Mouse (Mus musculus): ENCODE measurements around the gene Tln2. TPM values are rescaled to one million over a fixed set of nuclear protein-coding genes. Genes with fewer than 3 reads are reported as not detected.

Gene Tln2
- polyA plus RNA-seq, 1 experiment from 2014 or later, result 28.6 TPM

- ATAC-seq (ENCODE audit: insufficient number of reproducible peaks, low FRiP score, low TSS enrichment, low read depth), result no peak
- Histone ChIP-seq H3K9ac (no peak overlapping the region), H3K27ac (no peak overlapping the region), H3K4me2 (no peak overlapping the region), H3K27me3 (no peaks in the 10 kb centered on the region), H3K4me1 (peaks cover 17% of the 10 kb centered on the region), H3K9me3 (no peaks in the 10 kb centered on the region), H3K36me3 (no peaks in the 10 kb centered on the region), H3K4me3 (no peak overlapping the region)
- 95% methylated on average over 1 of the region's 1 CpGs for WGBS
Observed at GRCm38 (mm10) chr9:67437511-67437910, 122.0 kb downstream of the Tln2 start.

GRCm38 (mm10) chr9:67435333-67436154 lies 124.0 kb downstream of the Tln2 start:
- Histone ChIP-seq H3K9me3 (no peaks in the 10 kb centered on the region), H3K9ac (no peak overlapping the region), H3K4me1 (peaks cover 17% of the 10 kb centered on the region), H3K27me3 (no peaks in the 10 kb centered on the region), H3K4me3 (no peak overlapping the region), H3K4me2 (no peak overlapping the region), H3K27ac (no peak overlapping the region), H3K36me3 (no peaks in the 10 kb centered on the region)
- ATAC-seq (ENCODE audit: insufficient number of reproducible peaks, low FRiP score, low TSS enrichment, low read depth), result no peak
- whole genome bisulfite sequencing, result 41% methylated on average over 10 of the region's 10 CpGs

- no peak for ATAC-seq (ENCODE audit: insufficient number of reproducible peaks, low FRiP score, low TSS enrichment, low read depth)
- Histone ChIP-seq H3K9ac (no peak overlapping the region), H3K4me2 (no peak overlapping the region), H3K9me3 (no peaks in the 10 kb centered on the region), H3K4me3 (no peak overlapping the region), H3K27me3 (no peaks in the 10 kb centered on the region), H3K27ac (no peak overlapping the region), H3K4me1 (0 out of 2 replicates have a peak, but pooled peaks cover 3% of the 10 kb centered on the region), H3K36me3 (no peaks in the 10 kb centered on the region)
- WGBS, result 43% methylated on average over 12 of the region's 12 CpGs
Observed at GRCm38 (mm10) chr9:67429199-67429892, 130.2 kb downstream of the Tln2 start.

GRCm38 (mm10) chr9:67428306-67429047 lies 131.0 kb downstream of the Tln2 start:
- no peaks in the 10 kb centered on the region for H3K9me3 ChIP-seq
- H3K4me3 ChIP-seq, result no peak overlapping the region
- 86% methylated on average over 15 of the region's 15 CpGs for WGBS
- no peaks in the 10 kb centered on the region for H3K27me3 ChIP-seq
- H3K9ac ChIP-seq, result no peak overlapping the region
- peak; percentile 30; the same call in 1 of the 2 replicates for ATAC-seq (ENCODE audit: insufficient number of reproducible peaks, low FRiP score, low TSS enrichment, low read depth)
- H3K36me3 ChIP-seq, result no peaks in the 10 kb centered on the region
- H3K4me1 ChIP-seq, result 0 out of 2 replicates have a peak, but pooled peaks cover 6% of the 10 kb centered on the region
- H3K4me2 ChIP-seq, result no peak overlapping the region
- H3K27ac ChIP-seq, result no peak overlapping the region

- H3K27ac ChIP-seq, result no peak overlapping the region
- no peak overlapping the region for H3K4me3 ChIP-seq
- H3K4me2 ChIP-seq, result no peak overlapping the region
- H3K9ac ChIP-seq, result no peak overlapping the region
- no peaks in the 10 kb centered on the region for H3K27me3 ChIP-seq
- no peak for ATAC-seq (ENCODE audit: insufficient number of reproducible peaks, low FRiP score, low TSS enrichment, low read depth)
- H3K36me3 ChIP-seq, result no peaks in the 10 kb centered on the region
- H3K4me1 ChIP-seq, result 0 out of 2 replicates have a peak, but pooled peaks cover 6% of the 10 kb centered on the region
- WGBS, result 63% methylated on average over 3 of the region's 3 CpGs
- H3K9me3 ChIP-seq, result no peaks in the 10 kb centered on the region
Observed at GRCm38 (mm10) chr9:67426304-67426703, 133.2 kb downstream of the Tln2 start.

- no peak overlapping the region for H3K4me2 ChIP-seq
- 63% methylated on average over 7 of the region's 7 CpGs for WGBS
- 0 out of 2 replicates have a peak, but pooled peaks cover 4% of the 10 kb centered on the region for H3K4me1 ChIP-seq
- H3K4me3 ChIP-seq, result no peak overlapping the region
- H3K27me3 ChIP-seq, result no peaks in the 10 kb centered on the region
- H3K36me3 ChIP-seq, result no peaks in the 10 kb centered on the region
- no peak overlapping the region for H3K9ac ChIP-seq
- H3K27ac ChIP-seq, result no peak overlapping the region
- no peaks in the 10 kb centered on the region for H3K9me3 ChIP-seq
- no peak for ATAC-seq (ENCODE audit: insufficient number of reproducible peaks, low FRiP score, low TSS enrichment, low read depth)
Observed at GRCm38 (mm10) chr9:67424110-67424509, 135.4 kb downstream of the Tln2 start.

- peaks cover 3% of the 10 kb centered on the region; the same call in 1 of the 2 replicates for H3K4me1 ChIP-seq
- H3K27me3 ChIP-seq, result no peaks in the 10 kb centered on the region
- no peaks in the 10 kb centered on the region for H3K36me3 ChIP-seq
- no peak overlapping the region for H3K9ac ChIP-seq
- H3K4me3 ChIP-seq, result no peak overlapping the region
- ATAC-seq (ENCODE audit: insufficient number of reproducible peaks, low FRiP score, low TSS enrichment, low read depth), result no peak
- 53% methylated on average over 6 of the region's 6 CpGs for WGBS
- H3K27ac ChIP-seq, result no peak overlapping the region
- H3K4me2 ChIP-seq, result no peak overlapping the region
- H3K9me3 ChIP-seq, result no peaks in the 10 kb centered on the region
Observed at GRCm38 (mm10) chr9:67418092-67418491, 141.4 kb downstream of the Tln2 start.

- Histone ChIP-seq H3K4me1 (no peaks in the 10 kb centered on the region), H3K9ac (no peak overlapping the region), H3K4me2 (no peak overlapping the region), H3K9me3 (no peaks in the 10 kb centered on the region), H3K36me3 (no peaks in the 10 kb centered on the region), H3K27ac (no peak overlapping the region), H3K27me3 (no peaks in the 10 kb centered on the region), H3K4me3 (no peak overlapping the region)
- WGBS, result 86% methylated on average over 2 of the region's 2 CpGs
- ATAC-seq (ENCODE audit: insufficient number of reproducible peaks, low FRiP score, low TSS enrichment, low read depth), result no peak
Observed at GRCm38 (mm10) chr9:67410667-67411066, 148.8 kb downstream of the Tln2 start.

GRCm38 (mm10) chr9:67404736-67405135 lies 154.8 kb downstream of the Tln2 start:
- H3K9me3 ChIP-seq, result no peaks in the 10 kb centered on the region
- no peak overlapping the region for H3K27ac ChIP-seq
- H3K27me3 ChIP-seq, result no peaks in the 10 kb centered on the region
- ATAC-seq (ENCODE audit: insufficient number of reproducible peaks, low FRiP score, low TSS enrichment, low read depth), result no peak
- WGBS, result 69% methylated on average over 7 of the region's 7 CpGs
- no peak overlapping the region for H3K4me3 ChIP-seq
- no peak overlapping the region for H3K4me2 ChIP-seq
- H3K4me1 ChIP-seq, result no peaks in the 10 kb centered on the region
- no peaks in the 10 kb centered on the region for H3K36me3 ChIP-seq
- H3K9ac ChIP-seq, result no peak overlapping the region

GRCm38 (mm10) chr9:67399563-67399962 lies 159.9 kb downstream of the Tln2 start:
- H3K27me3 ChIP-seq, result no peaks in the 10 kb centered on the region
- H3K27ac ChIP-seq, result no peak overlapping the region
- no peak for ATAC-seq (ENCODE audit: insufficient number of reproducible peaks, low FRiP score, low TSS enrichment, low read depth)
- H3K4me3 ChIP-seq, result no peak overlapping the region
- H3K9me3 ChIP-seq, result no peaks in the 10 kb centered on the region
- no peak overlapping the region for H3K9ac ChIP-seq
- no peaks in the 10 kb centered on the region for H3K36me3 ChIP-seq
- WGBS, result 90% methylated on average over 6 of the region's 6 CpGs
- H3K4me2 ChIP-seq, result no peak overlapping the region
- H3K4me1 ChIP-seq, result no peaks in the 10 kb centered on the region

GRCm38 (mm10) chr9:67397756-67398155 lies 161.7 kb downstream of the Tln2 start:
- no peak overlapping the region for H3K9ac ChIP-seq
- H3K4me2 ChIP-seq, result no peak overlapping the region
- H3K27me3 ChIP-seq, result no peaks in the 10 kb centered on the region
- H3K27ac ChIP-seq, result no peak overlapping the region
- H3K4me3 ChIP-seq, result no peak overlapping the region
- WGBS, result 96% methylated on average over 3 of the region's 3 CpGs
- no peaks in the 10 kb centered on the region for H3K9me3 ChIP-seq
- no peaks in the 10 kb centered on the region for H3K4me1 ChIP-seq
- ATAC-seq (ENCODE audit: insufficient number of reproducible peaks, low FRiP score, low TSS enrichment, low read depth), result no peak
- no peaks in the 10 kb centered on the region for H3K36me3 ChIP-seq

- WGBS, result 59% methylated on average over 3 of the region's 3 CpGs
- Histone ChIP-seq H3K4me2 (no peak overlapping the region), H3K27me3 (no peaks in the 10 kb centered on the region), H3K9me3 (no peaks in the 10 kb centered on the region), H3K4me3 (no peak overlapping the region), H3K27ac (no peak overlapping the region), H3K9ac (no peak overlapping the region), H3K36me3 (no peaks in the 10 kb centered on the region), H3K4me1 (no peaks in the 10 kb centered on the region)
- no peak for ATAC-seq (ENCODE audit: insufficient number of reproducible peaks, low FRiP score, low TSS enrichment, low read depth)
Observed at GRCm38 (mm10) chr9:67396446-67396845, 163.1 kb downstream of the Tln2 start.
